Comparison of ENCODE assay signal across 12 mouse cellular contexts in the genomic region with DNA sequence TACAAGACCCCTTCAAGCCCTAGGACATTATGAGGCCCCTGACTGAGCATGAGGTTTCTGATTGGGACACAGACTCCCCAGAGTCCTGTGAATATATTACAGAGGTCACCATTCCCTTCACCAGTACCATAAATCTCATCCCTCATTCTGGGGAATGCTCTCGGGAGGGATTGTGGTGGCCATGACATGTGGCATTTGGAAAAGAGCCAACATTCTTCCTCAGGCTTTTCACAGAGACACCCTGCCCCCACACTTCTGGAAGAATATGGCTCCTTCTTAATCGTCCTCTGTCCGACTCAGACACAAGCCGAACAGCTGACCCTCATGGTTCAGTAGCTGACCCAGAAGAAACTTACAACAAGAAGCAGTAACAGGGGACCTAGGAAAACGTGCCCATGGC.
DNase-seq lines count a peak whose midpoint lies in the region; ATAC-seq and TF ChIP-seq lines count a peak whose summit lies in the region.
"Had no signal": no experiment of that assay in that cellular context is flagged by ENCODE, and none has a peak within 500 bp of the region (broad histone marks: within the 10 kb centered on the region; RNA-seq: fewer than 3 reads in every experiment).

No protein-coding gene starts in this region.

- peaks cover 16% of the 10 kb centered on the region for H3K4me1 ChIP-seq in limb, embryonic 11.5 days (ENCODE audit: control insufficient read depth, insufficient read depth, low read length)
- H3K4me1 ChIP-seq in limb, embryonic 10.5 days: peaks cover 32% of the 10 kb centered on the region
- peaks cover 19% of the 10 kb centered on the region for H3K4me1 ChIP-seq in limb, embryonic 14.5 days (ENCODE audit: control insufficient read depth, insufficient read depth, low read length)

- no peak overlapping the region for H3K4me2 ChIP-seq in limb, embryonic 11.5 days (ENCODE audit: low read depth, severe bottlenecking)
- H3K4me2 ChIP-seq in limb, embryonic 14.5 days (replicated peaks; ENCODE audit: low read depth, low read length, severe bottlenecking): no peak overlapping the region

- no peaks in the 10 kb centered on the region for H3K9me3 ChIP-seq in limb, embryonic 11.5 days (ENCODE audit: control insufficient read depth, low read length)
- no peaks in the 10 kb centered on the region for H3K9me3 ChIP-seq in limb, embryonic 10.5 days (replicated peaks)
- no peaks in the 10 kb centered on the region for H3K9me3 ChIP-seq in limb, embryonic 14.5 days (ENCODE audit: control insufficient read depth, low read length)
- H3K9me3 ChIP-seq: heart, embryonic 10.5 days had no signal

- peaks cover 12% of the 10 kb centered on the region for H3K27me3 ChIP-seq in limb, embryonic 11.5 days (ENCODE audit: control insufficient read depth, insufficient read depth, low read length)
- H3K27me3 ChIP-seq in limb, embryonic 10.5 days (ENCODE audit: low read depth, poor library complexity, severe bottlenecking): peaks cover 100% of the 10 kb centered on the region
- H3K27me3 ChIP-seq in limb, embryonic 14.5 days (ENCODE audit: control insufficient read depth, insufficient read depth, low read length): 0 out of 2 replicates have a peak, but pooled peaks cover 3% of the 10 kb centered on the region

- no peak for TF ChIP-seq POLR2A in limb, embryonic 14.5 days (IDR thresholded peaks at IDR 0.05; ENCODE audit: borderline replicate concordance, extremely low read depth, insufficient read depth, insufficient read length)

- no peak overlapping the region for H3K27ac ChIP-seq in limb, embryonic 11.5 days (replicated peaks; ENCODE audit: low read depth, low read length)
- H3K27ac ChIP-seq in limb, embryonic 10.5 days: no peak overlapping the region
- H3K27ac ChIP-seq in limb, embryonic 14.5 days (replicated peaks; ENCODE audit: low read depth, low read length): no peak overlapping the region
- H3K27ac ChIP-seq: heart, embryonic 10.5 days had no signal

- H3K36me3 ChIP-seq in limb, embryonic 11.5 days (ENCODE audit: control insufficient read depth, insufficient read depth, low read length): no peaks in the 10 kb centered on the region
- no peaks in the 10 kb centered on the region for H3K36me3 ChIP-seq in limb, embryonic 10.5 days
- H3K36me3 ChIP-seq in limb, embryonic 14.5 days (ENCODE audit: control insufficient read depth, insufficient read depth, low read length): no peaks in the 10 kb centered on the region
- H3K36me3 ChIP-seq: heart, embryonic 10.5 days had no signal

- no peak for DNase-seq in limb, embryonic 11.5 days (ENCODE audit: low spot score)
- DNase-seq in limb, embryonic 10.5 days (ENCODE audit: low spot score): no peak
- DNase-seq in adipocyte (ENCODE audit: low spot score): peak; percentile 22
- peak; percentile 10 to 30 for DNase-seq in kidney, adult 8-10 months
- DNase-seq in limb, embryonic 14.5 days (ENCODE audit: low spot score): peak; percentile 65
- no peak for DNase-seq in thymus, postnatal 14 days
- no peak for DNase-seq in heart, adult 11 months
- DNase-seq: adrenal gland, adult 2 months; heart, postnatal 4 days; liver had no signal

- WGBS in limb, embryonic 11.5 days: 47% methylated on average over 5 of the region's 5 CpGs
- 43% methylated on average over 5 of the region's 5 CpGs for WGBS in limb, embryonic 10.5 days
- WGBS in limb, embryonic 14.5 days: 51% methylated on average over 5 of the region's 5 CpGs

- H3K9ac ChIP-seq in limb, embryonic 11.5 days (ENCODE audit: low read length): no peak overlapping the region
- no peak overlapping the region for H3K9ac ChIP-seq in limb, embryonic 14.5 days (ENCODE audit: low read depth, low read length, severe bottlenecking)

- no peak overlapping the region for H3K4me3 ChIP-seq in limb, embryonic 11.5 days (ENCODE audit: low read depth, low read length)
- no peak overlapping the region for H3K4me3 ChIP-seq in limb, embryonic 10.5 days
- no peak overlapping the region for H3K4me3 ChIP-seq in limb, embryonic 14.5 days (replicated peaks; ENCODE audit: low read length)
- H3K4me3 ChIP-seq: heart, embryonic 10.5 days had no signal

- ATAC-seq in limb, embryonic 11.5 days (ENCODE audit: insufficient number of reproducible peaks, low FRiP score, low TSS enrichment, low read depth): 0 out of 2 replicates have a peak, but pooled peaks have one; percentile 54
- ATAC-seq in limb, embryonic 14.5 days (ENCODE audit: low FRiP score, low read depth): peak; percentile 35; the same call in 1 of the 2 replicates
- ATAC-seq: intestine, postnatal 0 days had no signal

Comparison
In these comparisons a context has a peak if more than half of its experiments do, and no peak if none do; other contexts are left out.
1. DNase-seq: peak in adipocyte (single experiment), kidney, adult 8-10 months (2 of 2) and limb, embryonic 14.5 days (single experiment); none in limb, embryonic 11.5 days (single experiment), limb, embryonic 10.5 days (single experiment), thymus, postnatal 14 days (single experiment) and heart, adult 11 months (single experiment).